Comparison of ENCODE assay signal across 14 mouse cellular contexts in genomic region chr7:145266011-145266410, GRCm38 (mm10). TPM values are rescaled to one million over a fixed set of nuclear protein-coding genes. Genes with fewer than 3 reads are reported as not detected.
A peak's percentile ranks its signal among the peaks of the same experiment; 100 is the strongest.
DNase-seq lines count a peak whose midpoint lies in the region; ATAC-seq and TF ChIP-seq lines count a peak whose summit lies in the region.
"Had no signal": no experiment of that assay in that cellular context is flagged by ENCODE, and none has a peak within 500 bp of the region (broad histone marks: within the 10 kb centered on the region; RNA-seq: fewer than 3 reads in every experiment).

No protein-coding gene starts in this region.

- H3K27me3 ChIP-seq in lung, postnatal 0 days (replicated peaks; ENCODE audit: insufficient read depth, low read length) = no peaks in the 10 kb centered on the region
- H3K27me3 ChIP-seq: limb, embryonic 15.5 days had no signal

- H3K9ac ChIP-seq in lung, postnatal 0 days (replicated peaks; ENCODE audit: low read depth) = no peak overlapping the region
- H3K9ac ChIP-seq: limb, embryonic 15.5 days had no signal

- H3K9me3 ChIP-seq in lung, postnatal 0 days (ENCODE audit: low read length) = no peaks in the 10 kb centered on the region
- H3K9me3 ChIP-seq: limb, embryonic 15.5 days had no signal

- H3K4me3 ChIP-seq in lung, postnatal 0 days (ENCODE audit: low read depth, low read length) = no peak overlapping the region
- H3K4me3 ChIP-seq: limb, embryonic 15.5 days had no signal

- TF ChIP-seq CTCF in lung, postnatal 0 days (IDR thresholded peaks at IDR 0.05) = no peak

- H3K4me2 ChIP-seq in lung, postnatal 0 days (replicated peaks; ENCODE audit: low read depth, low read length) = no peak overlapping the region
- H3K4me2 ChIP-seq: limb, embryonic 15.5 days had no signal

- no peak overlapping the region for H3K27ac ChIP-seq in lung, postnatal 0 days (ENCODE audit: low read length)
- H3K27ac ChIP-seq: limb, embryonic 15.5 days; macrophage had no signal

- 85% methylated on average over 2 of the region's 2 CpGs for WGBS in lung, postnatal 0 days

- peak; percentile 69; the same call in 1 of the 2 replicates for ATAC-seq in frontal cortex, adult (ENCODE audit: low TSS enrichment)
- peak; percentile 30 for ATAC-seq in lung, postnatal 0 days
- ATAC-seq: CD4-positive, CD25-positive, alpha-beta regulatory T cell, adult 4 months; hindbrain, embryonic 16.5 days had no signal

- H3K36me3 ChIP-seq in lung, postnatal 0 days (ENCODE audit: insufficient read depth, low read length) = peaks cover 20% of the 10 kb centered on the region

- no peak for TF ChIP-seq EP300 in lung, postnatal 0 days (IDR thresholded peaks at IDR 0.05)

- H3K4me1 ChIP-seq in lung, postnatal 0 days (ENCODE audit: insufficient read depth, low read depth, low read length) = no peaks in the 10 kb centered on the region
- H3K4me1 ChIP-seq: limb, embryonic 15.5 days had no signal

- DNase-seq in frontal cortex, postnatal 25 days (ENCODE audit: low spot score in 2 of 2) = no peak
- DNase-seq in lung, postnatal 0 days (ENCODE audit: low spot score) = no peak
- no peak for DNase-seq in lung, postnatal 14 days
- peak; percentile 36 for DNase-seq in brain, adult 2 months (ENCODE audit: low read depth, low spot score)
- DNase-seq in kidney, postnatal 25 days = peak; percentile 22 to 60
- no peak for DNase-seq in thymus, postnatal 10 days (ENCODE audit: low spot score in 2 of 2)
- no peak for DNase-seq in layer of hippocampus, adult 11-12 months (ENCODE audit: low spot score)
- DNase-seq: thymus, postnatal 25 days had no signal

RNA-seq across cellular contexts. Expression of gene Tpcn2, which starts 17.8 kb away (rescaled TPM):
- polyA plus RNA-seq in lung, postnatal 0 days (2015; fragmentation: Nextera tagmentation; extraction: Ambion mirVana) = 17.3 and 22.7 TPM in 2 replicates

RNA-seq across cellular contexts. Expression of gene Mrgprf, which starts 34.6 kb away (rescaled TPM):
- 2.6 and 3.4 TPM in 2 replicates for polyA plus RNA-seq in lung, postnatal 0 days (2015; fragmentation: Nextera tagmentation; extraction: Ambion mirVana)
- polyA plus RNA-seq: CD4-positive, CD25-positive, alpha-beta regulatory T cell, adult 4 months; macrophage had no signal

RNA-seq across cellular contexts. Expression of gene Mrgprd, which starts 48.6 kb away (rescaled TPM):
- not detected in 2 replicates for polyA plus RNA-seq in lung, postnatal 0 days (2015; fragmentation: Nextera tagmentation; extraction: Ambion mirVana)
- polyA plus RNA-seq: gonadal fat pad, adult 2 months; limb, embryonic 15.5 days; macrophage had no signal

RNA-seq across cellular contexts. Expression of gene 1810010D01Rik, which starts 58.1 kb away (rescaled TPM):
- polyA plus RNA-seq in lung, postnatal 0 days (2015; fragmentation: Nextera tagmentation; extraction: Ambion mirVana) = 0.73 and 0.94 TPM in 2 replicates
- polyA plus RNA-seq: CD4-positive, CD25-positive, alpha-beta regulatory T cell, adult 4 months; hindbrain, embryonic 16.5 days; macrophage had no signal

Comparison
In these comparisons a context has a peak if more than half of its experiments do, and no peak if none do; other contexts are left out.
1. DNase-seq: peak in brain, adult 2 months (single experiment) and kidney, postnatal 25 days (2 of 2); none in frontal cortex, postnatal 25 days (0 of 2), lung, postnatal 0 days (single experiment), lung, postnatal 14 days (single experiment), thymus, postnatal 10 days (0 of 2) and layer of hippocampus, adult 11-12 months (single experiment).